Mouse (Mus musculus) liver, embryonic 13.5 days (tissue): Measurements from ENCODE around the gene 1700123O20Rik. TPM values are rescaled to one million over a fixed set of nuclear protein-coding genes. Genes with fewer than 3 reads are reported as not detected.

ENCODE experiments used
- ATAC-seq: fragments of 200-750 bp; cut with Nextera tagmentation; 2 replicates; pipeline ENCODE4 v1.8.0; 2017; ENCODE audit warnings: low read depth, mild to moderate bottlenecking, moderate number of reproducible peaks, moderate library complexity
- DNase-seq: peaks from one replicate; pipeline ENCODE4 v3.0.0; 2022
- H3K27ac ChIP-seq: fragments of 300-500 bp; sonication (generic); 2 replicates; pipeline ENCODE4 v1.5.1; 2015; ENCODE audit warnings: moderate library complexity, mild to moderate bottlenecking, inconsistent platforms
- H3K27me3 ChIP-seq: fragments of 300-500 bp; sonication (generic); 2 replicates; pipeline ENCODE4 v1.6.1; 2015; ENCODE audit warnings: mild to moderate bottlenecking, inconsistent platforms
- H3K36me3 ChIP-seq: fragments of 300-500 bp; sonication (generic); 2 replicates; pipeline ENCODE4 v1.6.1; 2015; ENCODE audit warnings: mild to moderate bottlenecking, inconsistent platforms
- H3K4me1 ChIP-seq: fragments of 300-500 bp; sonication (generic); replicated peaks from 2 replicates; pipeline ENCODE4 v1.6.1; 2015; ENCODE audit warnings: inconsistent platforms
- H3K4me2 ChIP-seq: fragments of 300-500 bp; sonication (generic); 2 replicates; pipeline ENCODE4 v1.6.1; 2015; ENCODE audit warnings: inconsistent platforms, mild to moderate bottlenecking, moderate library complexity
- H3K4me3 ChIP-seq: fragments of 300-500 bp; sonication (generic); replicated peaks from 2 replicates; pipeline ENCODE4 v1.5.1; 2015; ENCODE audit warnings: mild to moderate bottlenecking, inconsistent platforms
- H3K9ac ChIP-seq: fragments of 300-500 bp; sonication (generic); 2 replicates; pipeline ENCODE4 v1.6.1; 2015; ENCODE audit warnings: mild to moderate bottlenecking, inconsistent platforms
- H3K9me3 ChIP-seq: fragments of 300-500 bp; sonication (generic); replicated peaks from 2 replicates; pipeline ENCODE4 v1.6.1; 2016; ENCODE audit warnings: inconsistent platforms
- WGBS: fragments of 180-500 bp; shearing (Covaris S2); methylation state at CpG from one replicate; pipeline ENCODE4 v1.1.7; 2015; ENCODE audit not compliant: insufficient replicate concordance; 5-methylcytosine and 5-hydroxymethylcytosine counted together
- polyA plus RNA-seq: library from polyadenylated mRNA; unstranded; fragments of >200 nt; fragmentation: Nextera tagmentation; extraction: Ambion mirVana; gene quantifications from 2 replicates; pipeline ENCODE4 v1.2.1, GENCODE M21; 2015

Gene 1700123O20Rik
- polyA plus RNA-seq, 1 experiment from 2014 or later, result 46.3 TPM

- Histone ChIP-seq H3K4me2 (no peak overlapping the region), H3K27ac (no peak overlapping the region), H3K9me3 (no peaks in the 10 kb centered on the region), H3K36me3 (peaks cover 87% of the 10 kb centered on the region), H3K4me1 (peaks cover 41% of the 10 kb centered on the region), H3K27me3 (no peaks in the 10 kb centered on the region), H3K9ac (no peak overlapping the region), H3K4me3 (no peak overlapping the region)
- WGBS, result 36% methylated on average over 4 of the region's 4 CpGs
- DNase-seq (no peak), ATAC-seq (no peak)
Measured at GRCm38 (mm10) chr14:54647900-54648299, 38.1 kb upstream of the 1700123O20Rik start.

GRCm38 (mm10) chr14:54650621-54651454, 35.2 kb upstream of the 1700123O20Rik start:
- no peaks in the 10 kb centered on the region for H3K27me3 ChIP-seq
- peaks cover 57% of the 10 kb centered on the region for H3K4me1 ChIP-seq
- peak; percentile 76 for DNase-seq
- H3K36me3 ChIP-seq, result peaks cover 72% of the 10 kb centered on the region
- peak; percentile 43 for ATAC-seq
- WGBS, result 57% methylated on average over 23 of the region's 23 CpGs
- no peak overlapping the region for H3K9ac ChIP-seq
- no peak overlapping the region for H3K4me3 ChIP-seq
- no peaks in the 10 kb centered on the region for H3K9me3 ChIP-seq
- no peak overlapping the region for H3K4me2 ChIP-seq
- H3K27ac ChIP-seq, result peak overlapping the region; percentile 53

GRCm38 (mm10) chr14:54651556-54651955, 34.5 kb upstream of the 1700123O20Rik start:
- Histone ChIP-seq H3K4me2 (peak overlapping the region; percentile 80), H3K4me3 (no peak overlapping the region), H3K27me3 (no peaks in the 10 kb centered on the region), H3K36me3 (peaks cover 72% of the 10 kb centered on the region), H3K9ac (no peak overlapping the region), H3K4me1 (peaks cover 57% of the 10 kb centered on the region), H3K27ac (peak overlapping the region; percentile 53), H3K9me3 (no peaks in the 10 kb centered on the region)
- DNase-seq, result no peak
- 78% methylated on average over 4 of the region's 4 CpGs for WGBS
- no peak for ATAC-seq

- Histone ChIP-seq H3K9ac (peak overlapping the region; percentile 77), H3K27me3 (no peaks in the 10 kb centered on the region), H3K4me1 (peaks cover 57% of the 10 kb centered on the region), H3K4me3 (peak overlapping the region; percentile 67), H3K9me3 (no peaks in the 10 kb centered on the region), H3K27ac (peak overlapping the region; percentile 86), H3K36me3 (peaks cover 71% of the 10 kb centered on the region), H3K4me2 (peak overlapping the region; percentile 80)
- under 1% methylated on average over 7 of the region's 7 CpGs for WGBS
- DNase-seq, result no peak
- no peak for ATAC-seq
Measured at GRCm38 (mm10) chr14:54652787-54653186, 33.2 kb upstream of the 1700123O20Rik start.

- Histone ChIP-seq H3K27me3 (no peaks in the 10 kb centered on the region), H3K27ac (peak overlapping the region; percentile 86), H3K4me2 (peak overlapping the region; percentile 80), H3K4me3 (peak overlapping the region; percentile 67), H3K36me3 (peaks cover 71% of the 10 kb centered on the region), H3K4me1 (peaks cover 50% of the 10 kb centered on the region), H3K9me3 (no peaks in the 10 kb centered on the region), H3K9ac (peak overlapping the region; percentile 77)
- 2% methylated on average over 12 of the region's 12 CpGs for WGBS
- ATAC-seq (peak; percentile 92), DNase-seq (peak; percentile 85)
Measured at GRCm38 (mm10) chr14:54653496-54653895, 32.5 kb upstream of the 1700123O20Rik start.

GRCm38 (mm10) chr14:54660009-54660408, 26.0 kb upstream of the 1700123O20Rik start:
- Histone ChIP-seq H3K27ac (no peak overlapping the region), H3K4me1 (no peaks in the 10 kb centered on the region), H3K9me3 (no peaks in the 10 kb centered on the region), H3K4me2 (no peak overlapping the region), H3K27me3 (no peaks in the 10 kb centered on the region), H3K36me3 (peaks cover 99% of the 10 kb centered on the region), H3K9ac (no peak overlapping the region), H3K4me3 (no peak overlapping the region)
- ATAC-seq, result no peak
- 82% methylated on average over 2 of the region's 2 CpGs for WGBS
- DNase-seq, result no peak

GRCm38 (mm10) chr14:54664477-54665222, 21.4 kb upstream of the 1700123O20Rik start:
- DNase-seq, result no peak
- H3K36me3 ChIP-seq, result peaks cover 97% of the 10 kb centered on the region
- H3K27me3 ChIP-seq, result no peaks in the 10 kb centered on the region
- 84% methylated on average over 10 of the region's 10 CpGs for WGBS
- no peak overlapping the region for H3K4me3 ChIP-seq
- H3K4me2 ChIP-seq, result no peak overlapping the region
- no peak for ATAC-seq
- no peaks in the 10 kb centered on the region for H3K4me1 ChIP-seq
- no peak overlapping the region for H3K9ac ChIP-seq
- no peaks in the 10 kb centered on the region for H3K9me3 ChIP-seq
- no peak overlapping the region for H3K27ac ChIP-seq

GRCm38 (mm10) chr14:54669381-54669780, 16.6 kb upstream of the 1700123O20Rik start:
- Histone ChIP-seq H3K36me3 (peaks cover 76% of the 10 kb centered on the region), H3K4me2 (no peak overlapping the region), H3K4me1 (no peaks in the 10 kb centered on the region), H3K9ac (no peak overlapping the region), H3K27ac (no peak overlapping the region), H3K27me3 (no peaks in the 10 kb centered on the region), H3K9me3 (no peaks in the 10 kb centered on the region), H3K4me3 (no peak overlapping the region)
- 68% methylated on average over 4 of the region's 4 CpGs for WGBS
- ATAC-seq (peak; percentile 39; the same call in 1 of the 2 replicates), DNase-seq (no peak)

GRCm38 (mm10) chr14:54674317-54674716, 11.7 kb upstream of the 1700123O20Rik start:
- WGBS, result 39% methylated on average over 2 of the region's 2 CpGs
- H3K4me1 ChIP-seq, result no peaks in the 10 kb centered on the region
- no peaks in the 10 kb centered on the region for H3K9me3 ChIP-seq
- ATAC-seq (no peak), DNase-seq (no peak)
- no peak overlapping the region for H3K4me3 ChIP-seq
- H3K4me2 ChIP-seq, result no peak overlapping the region
- H3K36me3 ChIP-seq, result peaks cover 72% of the 10 kb centered on the region
- no peak overlapping the region for H3K27ac ChIP-seq
- H3K9ac ChIP-seq, result no peak overlapping the region
- no peaks in the 10 kb centered on the region for H3K27me3 ChIP-seq

- WGBS, result 77% methylated on average over 5 of the region's 5 CpGs
- no peak for DNase-seq
- peaks cover 78% of the 10 kb centered on the region for H3K36me3 ChIP-seq
- H3K4me3 ChIP-seq, result no peak overlapping the region
- H3K27ac ChIP-seq, result no peak overlapping the region
- ATAC-seq, result no peak
- no peak overlapping the region for H3K9ac ChIP-seq
- H3K4me1 ChIP-seq, result no peaks in the 10 kb centered on the region
- H3K27me3 ChIP-seq, result no peaks in the 10 kb centered on the region
- H3K9me3 ChIP-seq, result no peaks in the 10 kb centered on the region
- no peak overlapping the region for H3K4me2 ChIP-seq
Measured at GRCm38 (mm10) chr14:54676290-54676689, 9.7 kb upstream of the 1700123O20Rik start.

- Histone ChIP-seq H3K36me3 (peaks cover 80% of the 10 kb centered on the region), H3K27me3 (no peaks in the 10 kb centered on the region), H3K9ac (no peak overlapping the region), H3K4me2 (no peak overlapping the region), H3K9me3 (no peaks in the 10 kb centered on the region), H3K4me1 (peaks cover 21% of the 10 kb centered on the region), H3K27ac (no peak overlapping the region), H3K4me3 (no peak overlapping the region)
- ATAC-seq (peak; percentile 64), DNase-seq (no peak)
- WGBS, result 82% methylated on average over 16 of the region's 16 CpGs
Measured at GRCm38 (mm10) chr14:54678657-54679304, 7.2 kb upstream of the 1700123O20Rik start.
